Mouse (Mus musculus): ENCODE measurements around the gene Taf13. TPM values are rescaled to one million over a fixed set of nuclear protein-coding genes. Genes with fewer than 3 reads are reported as not detected.
A peak's percentile ranks its signal among the peaks of the same experiment; 100 is the strongest.

The Taf13 gene
- total and polyA plus RNA-seq, 2 experiments from 2014 or later = 7.0 to 44.1 TPM

DNA sequence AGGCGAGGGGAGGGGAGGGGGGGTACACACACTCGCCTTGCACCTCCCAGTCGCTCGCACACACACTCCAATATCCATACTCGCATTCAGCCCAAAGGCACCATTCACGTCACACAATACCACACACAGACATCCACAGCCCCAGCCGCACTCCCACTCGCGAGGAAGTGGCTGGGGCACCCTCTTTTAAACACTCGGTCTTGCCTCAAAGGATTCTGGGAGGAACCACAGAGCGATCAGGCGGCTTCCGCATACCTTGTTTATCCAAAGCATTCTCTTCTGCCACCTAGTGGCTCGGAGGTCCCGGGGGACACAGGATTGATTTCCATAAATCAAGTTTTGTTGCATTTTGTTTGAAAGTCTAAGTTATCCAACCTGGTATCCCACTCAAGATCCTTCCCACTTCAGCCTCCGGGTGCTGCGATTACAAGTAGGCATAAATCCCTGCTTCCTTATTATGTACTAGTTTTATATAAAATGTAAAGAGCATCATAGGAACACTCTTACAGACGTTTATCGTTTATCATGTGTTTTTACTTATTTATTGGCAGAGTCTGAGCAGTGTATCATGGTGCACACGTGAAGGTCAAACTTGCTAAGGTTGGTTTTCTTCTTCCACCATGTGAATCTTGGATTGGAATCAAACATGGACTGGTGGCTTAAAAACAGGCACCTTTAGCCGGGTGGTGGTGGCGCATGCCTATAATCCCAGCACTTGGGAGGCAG is 16.7 kb upstream of the Taf13 start:
- DNase-seq (ENCODE audit: low spot score) (peak; percentile 99), ATAC-seq (ENCODE audit: low FRiP score) (peak; percentile 98)
- Histone ChIP-seq H3K9ac (replicated peaks; ENCODE audit: low read length, poor library complexity, severe bottlenecking) (peak overlapping the region; percentile 97), H3K4me3 (ENCODE audit: low read depth, low read length) (peak overlapping the region; percentile 76), H3K27me3 (ENCODE audit: insufficient read depth, low read length) (no peaks in the 10 kb centered on the region), H3K36me3 (ENCODE audit: insufficient read depth, low read length) (peaks cover 19% of the 10 kb centered on the region), H3K4me1 (ENCODE audit: insufficient read depth, low read length) (peaks cover 4% of the 10 kb centered on the region; the same call in 1 of the 2 replicates), H3K27ac (ENCODE audit: low read depth, low read length) (peak overlapping the region; percentile 96), H3K9me3 (ENCODE audit: low read length) (no peaks in the 10 kb centered on the region), H3K4me2 (ENCODE audit: low read depth, low read length, poor library complexity, severe bottlenecking) (peak overlapping the region; percentile 80)
- TF ChIP-seq CTCF (IDR thresholded peaks at IDR 0.05) = peak; percentile 96
- WGBS = 18% methylated on average over 22 of the region's 22 CpGs

DNA sequence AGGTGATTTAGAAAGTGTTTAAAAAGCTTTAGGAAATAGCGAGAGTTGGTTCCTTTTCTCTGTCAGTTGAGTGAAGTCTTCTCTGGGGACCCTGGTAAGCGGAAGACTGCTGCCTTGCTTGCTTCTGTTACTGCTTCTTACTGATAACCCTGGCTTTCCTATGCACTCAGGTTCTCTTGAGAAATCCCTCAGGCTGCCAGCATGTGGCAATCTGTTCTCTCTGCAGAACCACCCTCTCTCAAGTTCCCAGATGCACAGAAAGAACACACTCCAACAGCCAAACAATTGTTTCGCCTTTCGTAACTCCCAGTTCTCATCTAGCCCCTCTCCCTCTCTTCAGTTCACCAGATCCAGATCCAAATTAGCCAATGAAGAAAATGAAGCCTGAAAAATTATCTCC is 13.6 kb upstream of the Taf13 start:
- Histone ChIP-seq H3K9me3 (ENCODE audit: low read length) (no peaks in the 10 kb centered on the region), H3K4me2 (ENCODE audit: low read depth, low read length, poor library complexity, severe bottlenecking) (no peak overlapping the region), H3K4me1 (ENCODE audit: insufficient read depth, low read length) (peaks cover 4% of the 10 kb centered on the region; the same call in 1 of the 2 replicates), H3K36me3 (ENCODE audit: insufficient read depth, low read length) (peaks cover 19% of the 10 kb centered on the region), H3K4me3 (ENCODE audit: low read depth, low read length) (no peak overlapping the region), H3K27ac (ENCODE audit: low read depth, low read length) (no peak overlapping the region), H3K9ac (replicated peaks; ENCODE audit: low read length, poor library complexity, severe bottlenecking) (no peak overlapping the region), H3K27me3 (ENCODE audit: insufficient read depth, low read length) (no peaks in the 10 kb centered on the region)
- ATAC-seq (ENCODE audit: low FRiP score) (no peak), DNase-seq (ENCODE audit: low spot score) (no peak)
- no peak for TF ChIP-seq CTCF (IDR thresholded peaks at IDR 0.05)
- 92% methylated on average over 4 of the region's 4 CpGs for whole genome bisulfite sequencing

DNA sequence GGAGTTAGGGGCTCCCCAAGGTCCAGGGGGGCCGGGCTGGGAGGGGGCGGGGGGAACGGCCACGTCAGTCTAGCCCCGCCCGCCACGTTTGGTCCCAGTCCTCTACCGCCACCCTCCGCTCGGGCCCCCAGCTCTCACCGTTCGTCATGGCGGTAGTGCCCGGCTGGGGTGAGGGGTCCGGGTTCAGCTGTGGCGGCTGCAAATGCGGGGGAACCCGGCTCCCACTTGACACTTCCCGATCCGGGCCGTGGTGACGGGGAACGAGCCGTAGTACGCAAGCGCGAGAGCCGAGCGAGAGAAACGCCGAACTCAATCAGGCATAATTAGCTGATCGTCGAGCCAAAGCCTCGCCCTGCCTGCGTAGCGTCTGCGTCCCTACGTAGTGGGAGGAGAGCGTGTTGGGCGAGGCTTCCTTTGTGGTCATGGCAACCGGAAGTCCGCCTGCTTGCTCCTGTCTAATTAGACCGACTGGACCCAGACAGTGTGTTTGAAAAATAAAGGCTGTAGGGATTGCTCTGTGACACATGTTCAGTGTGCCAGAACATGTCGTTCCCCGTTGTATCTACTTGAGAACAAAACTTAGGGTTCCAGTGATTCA is 9.3 kb upstream of the Taf13 start, which contains the start of gene Tmem167b:
TSS of gene Tmem167b (minus strand) at position 334 of the 598 bp plus-strand sequence.
- under 1% methylated on average over 44 of the region's 45 CpGs for WGBS
- H3K36me3 ChIP-seq (ENCODE audit: insufficient read depth, low read length) = peaks cover 16% of the 10 kb centered on the region
- peak within 1 kb of the TSS; percentile 72 for H3K4me2 ChIP-seq (ENCODE audit: low read depth, low read length, poor library complexity, severe bottlenecking)
- peak within 1 kb of the TSS; percentile 83 for H3K4me3 ChIP-seq (ENCODE audit: low read depth, low read length)
- peak; percentile 28; the same call in 1 of the 2 replicates for TF ChIP-seq CTCF (IDR thresholded peaks at IDR 0.05)
- H3K9ac ChIP-seq (replicated peaks; ENCODE audit: low read length, poor library complexity, severe bottlenecking) = peak within 1 kb of the TSS; percentile 77
- no peaks in the 10 kb centered on the region for H3K27me3 ChIP-seq (ENCODE audit: insufficient read depth, low read length)
- H3K27ac ChIP-seq (ENCODE audit: low read depth, low read length) = peak within 1 kb of the TSS; percentile 93
- DNase-seq (ENCODE audit: low spot score) = peak; percentile 100
- H3K9me3 ChIP-seq (ENCODE audit: low read length) = no peaks in the 10 kb centered on the region
- no peaks in the 10 kb centered on the region for H3K4me1 ChIP-seq (ENCODE audit: insufficient read depth, low read length)
- peak; percentile 96 for ATAC-seq (ENCODE audit: low FRiP score)

- no peaks in the 10 kb centered on the region for H3K27me3 ChIP-seq (ENCODE audit: insufficient read depth, low read length)
- peaks cover 13% of the 10 kb centered on the region; the same call in 1 of the 2 replicates for H3K36me3 ChIP-seq (ENCODE audit: insufficient read depth, low read length)
- ATAC-seq (ENCODE audit: low FRiP score) (peak; percentile 80), DNase-seq (ENCODE audit: low spot score) (peak; percentile 76)
- TF ChIP-seq CTCF (IDR thresholded peaks at IDR 0.05) = peak; percentile 62
- H3K9ac ChIP-seq (replicated peaks; ENCODE audit: low read length, poor library complexity, severe bottlenecking) = no peak overlapping the region; the same call in 1 of the 2 replicates
- peak overlapping the region; percentile 53 for H3K4me2 ChIP-seq (ENCODE audit: low read depth, low read length, poor library complexity, severe bottlenecking)
- no peaks in the 10 kb centered on the region for H3K9me3 ChIP-seq (ENCODE audit: low read length)
- H3K4me3 ChIP-seq (ENCODE audit: low read depth, low read length) = peak overlapping the region; percentile 83
- H3K4me1 ChIP-seq (ENCODE audit: insufficient read depth, low read length) = no peaks in the 10 kb centered on the region
- peak overlapping the region; percentile 93 for H3K27ac ChIP-seq (ENCODE audit: low read depth, low read length)
- WGBS = 14% methylated on average over 15 of the region's 15 CpGs
Measured at GRCm38 (mm10) chr3:108562777-108563271, 8.7 kb upstream of the Taf13 start.

DNA sequence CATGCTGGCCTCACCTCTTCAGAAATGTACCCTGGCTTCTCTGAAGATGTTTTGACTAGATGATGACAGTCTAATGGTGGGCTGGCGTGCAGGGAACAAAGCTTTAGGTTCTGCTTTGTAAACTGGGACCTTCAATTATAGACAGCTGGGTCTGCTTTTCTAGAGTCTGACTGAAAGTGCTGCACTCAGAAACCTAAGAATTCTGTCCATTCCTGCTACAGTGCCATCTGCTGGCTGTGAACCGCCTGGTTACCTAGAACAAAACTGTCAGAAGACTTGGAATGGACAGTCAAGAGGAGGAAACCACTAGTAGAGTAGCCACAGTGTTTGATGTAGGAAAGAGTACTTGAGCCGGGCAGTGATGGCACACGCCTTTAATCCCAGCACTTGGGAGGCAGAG is 8.2 kb upstream of the Taf13 start:
- H3K36me3 ChIP-seq (ENCODE audit: insufficient read depth, low read length) = peaks cover 8% of the 10 kb centered on the region; the same call in 1 of the 2 replicates
- peak; percentile 86 for TF ChIP-seq CTCF (IDR thresholded peaks at IDR 0.05)
- H3K9me3 ChIP-seq (ENCODE audit: low read length) = no peaks in the 10 kb centered on the region
- H3K4me1 ChIP-seq (ENCODE audit: insufficient read depth, low read length) = no peaks in the 10 kb centered on the region
- 4% methylated on average over 4 of the region's 4 CpGs for WGBS
- peak overlapping the region; percentile 93 for H3K27ac ChIP-seq (ENCODE audit: low read depth, low read length)
- no peak overlapping the region for H3K9ac ChIP-seq (replicated peaks; ENCODE audit: low read length, poor library complexity, severe bottlenecking)
- no peaks in the 10 kb centered on the region for H3K27me3 ChIP-seq (ENCODE audit: insufficient read depth, low read length)
- ATAC-seq (ENCODE audit: low FRiP score) (no peak), DNase-seq (ENCODE audit: low spot score) (peak; percentile 90)
- peak overlapping the region; percentile 83; the same call in 1 of the 2 replicates for H3K4me3 ChIP-seq (ENCODE audit: low read depth, low read length)
- H3K4me2 ChIP-seq (ENCODE audit: low read depth, low read length, poor library complexity, severe bottlenecking) = peak overlapping the region; percentile 53
